Mouse (Mus musculus): Measurements from ENCODE around the gene Itpkb. TPM values are rescaled to one million over a fixed set of nuclear protein-coding genes. Genes with fewer than 3 reads are reported as not detected.
"Not testable (repeated sequence)": the region's sequence is repeated elsewhere in the genome, so short reads cannot be mapped to it uniquely, and the experiment has no call there.

The Itpkb gene
- total and polyA plus RNA-seq, 3 experiments: 14.6 to 17.8 (median 16.9) TPM

DNA sequence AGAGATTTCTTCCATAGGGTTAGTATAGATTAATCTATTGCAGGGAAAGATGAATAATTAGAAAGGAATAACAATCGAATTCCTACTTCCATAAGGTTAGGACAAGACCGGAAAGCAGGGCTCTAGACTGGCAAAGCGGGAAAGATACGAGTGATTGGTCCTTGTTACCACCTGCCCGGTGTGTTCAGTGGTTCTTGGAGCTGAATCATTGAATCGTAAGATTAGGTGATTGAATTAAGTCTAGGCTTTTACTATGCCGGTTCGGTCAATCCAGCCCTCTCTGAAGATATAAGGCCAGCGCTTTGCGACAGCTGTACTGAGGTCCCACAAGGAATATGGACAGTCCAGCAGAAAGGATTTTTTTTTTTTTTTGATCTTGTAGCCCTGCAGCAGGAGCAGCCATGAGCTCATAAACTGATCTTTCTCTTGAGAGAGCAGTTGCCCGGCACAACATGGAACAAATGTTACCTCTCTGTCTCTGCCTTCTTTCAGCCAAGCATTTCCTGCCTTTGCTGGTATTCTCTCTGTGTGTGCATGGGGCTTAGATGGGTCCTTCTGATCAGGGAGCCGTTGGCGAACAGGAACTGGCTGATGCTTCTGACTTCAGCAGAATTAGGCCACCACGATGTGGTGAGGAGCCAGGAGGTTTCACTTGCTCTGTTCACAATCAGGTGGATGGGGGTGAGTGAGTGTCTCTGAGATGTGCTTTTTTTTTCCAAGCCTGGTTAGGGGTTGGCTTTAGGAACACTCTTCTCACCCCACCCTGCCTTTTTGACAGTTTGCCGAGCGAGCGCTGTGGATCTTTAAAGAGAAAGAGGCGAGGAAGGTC is 35.9 kb downstream of the Itpkb start:
- Histone ChIP-seq H3K36me3 (replicated peaks) (peaks cover 61% of the 10 kb centered on the region), H3K4me1 (ENCODE audit: insufficient read depth, low read depth, low read length) (peaks cover 33% of the 10 kb centered on the region)
- ATAC-seq (ENCODE audit: extremely low read depth, insufficient number of reproducible peaks, low FRiP score, poor library complexity, severe bottlenecking): no peak

DNA sequence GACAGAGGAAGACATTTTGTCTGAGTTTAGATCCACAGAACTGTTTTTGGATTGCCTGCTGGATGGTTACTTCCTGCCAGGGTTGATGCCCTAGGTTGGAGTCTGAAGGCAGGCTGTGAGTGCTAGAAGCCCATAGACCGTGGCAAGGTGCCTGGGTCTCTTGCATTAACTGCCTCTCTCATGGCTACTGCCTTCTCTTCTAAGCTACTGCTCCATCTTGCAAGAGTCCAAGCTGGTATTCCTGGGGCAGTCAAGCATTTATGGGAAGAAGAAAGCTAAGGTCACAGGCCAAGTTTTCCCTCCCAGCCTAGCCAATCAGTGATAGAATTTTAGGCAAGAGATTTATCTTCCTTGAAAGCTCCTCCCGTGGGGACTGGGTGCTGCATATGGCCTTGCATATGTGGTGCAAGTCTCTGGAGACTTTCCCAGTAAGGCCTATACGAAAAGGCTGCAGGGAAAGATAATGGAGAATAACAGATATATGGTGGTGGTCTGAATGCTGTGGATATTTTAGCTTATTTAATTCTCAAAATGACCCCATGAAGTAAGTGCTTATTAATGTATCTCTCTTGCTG is 36.8 kb downstream of the Itpkb start:
- H3K27me3 ChIP-seq (ENCODE audit: insufficient read depth, low read length): no peaks in the 10 kb centered on the region
- peaks cover 33% of the 10 kb centered on the region for H3K4me1 ChIP-seq (ENCODE audit: insufficient read depth, low read depth, low read length)
- H3K4me3 ChIP-seq (ENCODE audit: low read depth, low read length): no peak overlapping the region
- no peaks in the 10 kb centered on the region for H3K9me3 ChIP-seq (replicated peaks)
- DNase-seq (ENCODE audit: low spot score) (no peak), ATAC-seq (ENCODE audit: extremely low read depth, insufficient number of reproducible peaks, low FRiP score, poor library complexity, severe bottlenecking) (no peak)
- no peak for TF ChIP-seq CTCF (IDR thresholded peaks at IDR 0.05; ENCODE audit: low read depth, low read length)
- no peak for TF ChIP-seq TAL1 (conservative IDR thresholded peaks at IDR 0.05; ENCODE audit: low read depth, low read length)
- no peak for TF ChIP-seq GATA2 (IDR thresholded peaks at IDR 0.05; ENCODE audit: borderline replicate concordance, low read depth, low read length)
- TF ChIP-seq POLR2AphosphoS5 (IDR thresholded peaks at IDR 0.05; ENCODE audit: insufficient replicate concordance, low read depth, low read length): no peak
- peaks cover 63% of the 10 kb centered on the region for H3K36me3 ChIP-seq (replicated peaks)

More for the DNA sequence above, 35.9 kb downstream of the Itpkb start:
- no peak for TF ChIP-seq TAL1 (conservative IDR thresholded peaks at IDR 0.05; ENCODE audit: low read depth, low read length)
- no peak for TF ChIP-seq CTCF (IDR thresholded peaks at IDR 0.05; ENCODE audit: low read depth, low read length)
- no peak for TF ChIP-seq GATA2 (IDR thresholded peaks at IDR 0.05; ENCODE audit: borderline replicate concordance, low read depth, low read length)
- no peak for TF ChIP-seq GATA1 (IDR thresholded peaks at IDR 0.05; ENCODE audit: borderline replicate concordance, low read length)
- TF ChIP-seq POLR2AphosphoS5 (IDR thresholded peaks at IDR 0.05; ENCODE audit: insufficient replicate concordance, low read depth, low read length): no peak
- no peaks in the 10 kb centered on the region for H3K9me3 ChIP-seq (replicated peaks)
- DNase-seq (ENCODE audit: low spot score): no peak
- no peak overlapping the region for H3K4me3 ChIP-seq (ENCODE audit: low read depth, low read length)
- no peaks in the 10 kb centered on the region for H3K27me3 ChIP-seq (ENCODE audit: insufficient read depth, low read length)

DNA sequence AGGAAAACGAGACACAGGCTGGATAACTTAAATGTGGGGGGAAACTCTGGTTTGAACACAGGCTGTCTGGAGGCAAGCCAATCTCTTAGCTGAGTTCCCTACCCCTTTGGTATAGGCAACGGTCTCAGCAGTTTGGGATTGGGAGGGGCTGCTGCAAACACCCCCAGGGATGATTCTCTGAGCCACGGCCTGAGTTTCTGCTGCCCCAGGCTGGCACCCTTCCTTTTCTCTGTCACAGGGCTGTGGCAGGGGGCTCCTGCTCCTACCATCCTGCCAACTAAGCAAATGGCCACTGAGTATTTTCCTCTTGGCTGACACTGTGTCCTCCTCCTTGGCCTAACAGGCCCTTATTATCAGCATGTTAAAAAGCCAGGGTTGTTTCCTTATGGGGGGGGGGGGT is 37.3 kb downstream of the Itpkb start:
- H3K36me3 ChIP-seq (replicated peaks): peaks cover 59% of the 10 kb centered on the region
- peaks cover 33% of the 10 kb centered on the region for H3K4me1 ChIP-seq (ENCODE audit: insufficient read depth, low read depth, low read length)
- H3K27me3 ChIP-seq (ENCODE audit: insufficient read depth, low read length): no peaks in the 10 kb centered on the region
- ATAC-seq (ENCODE audit: extremely low read depth, insufficient number of reproducible peaks, low FRiP score, poor library complexity, severe bottlenecking) (no peak), DNase-seq (ENCODE audit: low spot score) (no peak)
- H3K9me3 ChIP-seq (replicated peaks): no peaks in the 10 kb centered on the region
- TF ChIP-seq GATA1 (IDR thresholded peaks at IDR 0.05; ENCODE audit: borderline replicate concordance, low read length): no peak
- no peak for TF ChIP-seq POLR2AphosphoS5 (IDR thresholded peaks at IDR 0.05; ENCODE audit: insufficient replicate concordance, low read depth, low read length)
- TF ChIP-seq TAL1 (conservative IDR thresholded peaks at IDR 0.05; ENCODE audit: low read depth, low read length): no peak
- no peak for TF ChIP-seq CTCF (IDR thresholded peaks at IDR 0.05; ENCODE audit: low read depth, low read length)
- no peak for TF ChIP-seq GATA2 (IDR thresholded peaks at IDR 0.05; ENCODE audit: borderline replicate concordance, low read depth, low read length)
- no peak overlapping the region for H3K4me3 ChIP-seq (ENCODE audit: low read depth, low read length)

DNA sequence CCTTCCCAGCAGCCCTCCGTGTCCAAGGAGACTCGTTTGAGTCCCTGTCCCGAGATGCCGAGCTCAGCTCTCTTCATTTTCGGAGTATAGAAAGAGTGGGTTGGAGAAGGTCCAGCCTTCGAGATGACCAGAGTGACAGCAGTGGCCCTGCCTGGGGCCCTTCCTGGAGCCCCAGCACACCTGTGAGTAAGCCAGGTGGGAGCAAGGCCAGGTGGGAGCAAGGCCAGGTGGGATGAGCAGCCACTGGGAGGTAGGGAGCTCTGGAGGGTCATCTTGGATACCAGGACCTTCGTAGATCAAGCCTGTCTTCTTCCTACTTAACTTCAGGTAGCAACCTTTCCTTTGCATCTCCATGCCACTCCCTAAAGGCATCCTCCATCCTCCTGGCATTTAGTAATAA is 37.8 kb downstream of the Itpkb start:
- H3K4me3 ChIP-seq (ENCODE audit: low read depth, low read length): no peak overlapping the region
- H3K36me3 ChIP-seq (replicated peaks): peaks cover 60% of the 10 kb centered on the region
- H3K4me1 ChIP-seq (ENCODE audit: insufficient read depth, low read depth, low read length): peaks cover 33% of the 10 kb centered on the region
- TF ChIP-seq POLR2AphosphoS5 (IDR thresholded peaks at IDR 0.05; ENCODE audit: insufficient replicate concordance, low read depth, low read length): no peak
- no peak for TF ChIP-seq CTCF (IDR thresholded peaks at IDR 0.05; ENCODE audit: low read depth, low read length)
- TF ChIP-seq GATA1 (IDR thresholded peaks at IDR 0.05; ENCODE audit: borderline replicate concordance, low read length): no peak
- no peak for TF ChIP-seq TAL1 (conservative IDR thresholded peaks at IDR 0.05; ENCODE audit: low read depth, low read length)
- no peak for TF ChIP-seq GATA2 (IDR thresholded peaks at IDR 0.05; ENCODE audit: borderline replicate concordance, low read depth, low read length)
- no peak for DNase-seq (ENCODE audit: low spot score)
- no peaks in the 10 kb centered on the region for H3K9me3 ChIP-seq (replicated peaks)
- H3K27me3 ChIP-seq (ENCODE audit: insufficient read depth, low read length): no peaks in the 10 kb centered on the region
- no peak for ATAC-seq (ENCODE audit: extremely low read depth, insufficient number of reproducible peaks, low FRiP score, poor library complexity, severe bottlenecking)

DNA sequence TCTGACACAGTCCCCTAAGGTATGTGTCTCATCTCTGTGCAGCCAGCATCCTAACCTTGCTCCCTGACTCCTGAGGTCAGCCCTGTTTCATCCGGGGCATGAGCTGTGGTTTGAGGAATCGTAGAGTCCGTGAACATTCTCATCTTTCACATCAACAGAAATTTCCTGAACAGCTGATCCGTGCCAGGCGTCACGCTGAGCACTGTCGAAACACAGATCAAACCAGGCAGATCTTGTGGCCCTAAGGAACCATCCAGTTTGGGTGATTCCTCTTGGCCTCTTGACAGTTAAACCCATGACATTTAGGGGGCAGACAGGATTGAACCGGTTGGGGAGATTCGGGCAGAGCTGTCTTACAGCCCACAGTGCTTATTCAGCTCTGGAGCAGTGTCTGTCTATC is 38.4 kb downstream of the Itpkb start:
- Histone ChIP-seq H3K27me3 (ENCODE audit: insufficient read depth, low read length) (no peaks in the 10 kb centered on the region), H3K4me3 (ENCODE audit: low read depth, low read length) (no peak overlapping the region), H3K4me1 (ENCODE audit: insufficient read depth, low read depth, low read length) (peaks cover 33% of the 10 kb centered on the region), H3K36me3 (replicated peaks) (peaks cover 61% of the 10 kb centered on the region), H3K9me3 (replicated peaks) (no peaks in the 10 kb centered on the region)
- no peak for DNase-seq (ENCODE audit: low spot score)
- TF ChIP-seq GATA2 (IDR thresholded peaks at IDR 0.05; ENCODE audit: borderline replicate concordance, low read depth, low read length): no peak
- ATAC-seq (ENCODE audit: extremely low read depth, insufficient number of reproducible peaks, low FRiP score, poor library complexity, severe bottlenecking): no peak

DNA sequence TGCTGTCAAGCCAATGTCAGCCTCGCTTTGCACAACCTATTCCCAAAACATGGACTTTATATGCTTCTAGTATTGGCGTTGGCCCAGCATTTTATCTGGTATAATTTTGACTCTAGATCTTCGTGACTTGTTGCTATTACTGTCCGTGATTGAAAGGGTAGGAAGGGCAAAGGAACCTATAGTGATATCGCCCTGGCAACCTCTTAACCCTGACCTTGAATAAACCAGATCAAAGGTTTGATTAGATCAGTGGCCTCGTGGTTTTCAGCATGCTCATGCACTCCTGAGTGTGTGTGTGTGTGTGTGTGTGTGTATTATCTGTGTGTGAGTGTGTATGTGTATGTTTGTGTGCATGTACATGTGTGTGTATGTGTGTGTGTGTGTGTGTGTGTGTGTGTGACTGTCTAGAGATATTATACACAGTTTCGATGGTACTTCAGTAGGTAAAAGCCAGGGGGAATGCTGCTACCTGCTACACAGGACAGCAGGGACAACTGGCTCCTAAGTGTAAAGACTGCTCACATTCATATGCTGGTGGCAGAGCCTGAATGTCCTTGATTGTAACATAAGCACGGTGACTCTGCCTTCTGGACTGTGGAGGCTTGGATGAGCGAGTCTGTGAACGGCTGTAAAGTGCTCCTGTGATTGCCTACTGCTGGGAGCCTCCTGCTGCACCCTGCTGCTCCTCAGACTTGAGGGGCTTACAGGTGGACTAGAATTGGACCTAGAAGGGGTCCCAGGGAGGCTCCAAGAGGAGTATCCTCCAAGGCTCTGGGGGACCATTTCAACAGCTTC is 40.8 kb downstream of the Itpkb start:
- Histone ChIP-seq H3K36me3 (replicated peaks) (peaks cover 61% of the 10 kb centered on the region), H3K4me3 (ENCODE audit: low read depth, low read length) (no peak overlapping the region), H3K4me1 (ENCODE audit: insufficient read depth, low read depth, low read length) (peaks cover 16% of the 10 kb centered on the region), H3K9me3 (replicated peaks) (no peaks in the 10 kb centered on the region), H3K27me3 (ENCODE audit: insufficient read depth, low read length) (no peaks in the 10 kb centered on the region)
- no peak for TF ChIP-seq GATA2 (IDR thresholded peaks at IDR 0.05; ENCODE audit: borderline replicate concordance, low read depth, low read length)
- no peak for TF ChIP-seq POLR2AphosphoS5 (IDR thresholded peaks at IDR 0.05; ENCODE audit: insufficient replicate concordance, low read depth, low read length)
- TF ChIP-seq GATA1 (IDR thresholded peaks at IDR 0.05; ENCODE audit: borderline replicate concordance, low read length): no peak
- TF ChIP-seq CTCF (IDR thresholded peaks at IDR 0.05; ENCODE audit: low read depth, low read length): no peak
- no peak for TF ChIP-seq TAL1 (conservative IDR thresholded peaks at IDR 0.05; ENCODE audit: low read depth, low read length)
- DNase-seq (ENCODE audit: low spot score) (no peak), ATAC-seq (ENCODE audit: extremely low read depth, insufficient number of reproducible peaks, low FRiP score, poor library complexity, severe bottlenecking) (no peak)

DNA sequence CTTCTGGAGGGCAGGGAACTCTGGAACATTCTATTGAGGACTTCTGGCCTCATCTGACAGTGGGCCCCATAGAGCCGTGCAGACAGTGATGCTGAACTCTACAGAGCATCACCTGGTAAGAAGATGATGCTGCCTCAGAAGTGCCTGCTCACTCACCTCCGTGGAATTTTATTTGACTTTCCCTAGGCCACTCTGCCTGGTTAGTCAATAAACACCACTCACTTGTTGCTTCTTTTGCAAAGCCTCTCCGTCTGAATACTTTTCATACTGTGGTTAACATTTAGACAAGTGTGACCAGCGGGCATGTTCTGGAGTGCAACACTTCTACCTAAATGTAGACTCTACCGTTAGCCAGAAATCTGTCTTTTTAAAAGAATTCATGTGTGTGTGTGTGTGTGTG is 42.0 kb downstream of the Itpkb start:
- H3K36me3 ChIP-seq (replicated peaks): peaks cover 61% of the 10 kb centered on the region
- not testable (repeated sequence) for H3K4me3 ChIP-seq (ENCODE audit: low read depth, low read length); ATAC-seq (ENCODE audit: extremely low read depth, insufficient number of reproducible peaks, low FRiP score, poor library complexity, severe bottlenecking); H3K9me3 ChIP-seq (replicated peaks); H3K4me1 ChIP-seq (ENCODE audit: insufficient read depth, low read depth, low read length); DNase-seq (ENCODE audit: low spot score); H3K27me3 ChIP-seq (ENCODE audit: insufficient read depth, low read length)

Measured in G1E (cell line).